Mouse (Mus musculus) heart, embryonic 11.5 days (tissue): ENCODE data around the gene Ckm. TPM values are rescaled to one million over a fixed set of nuclear protein-coding genes. Genes with fewer than 3 reads are reported as not detected.

Experiments
- ATAC-seq: fragments of 200-750 bp; cut with Nextera tagmentation; replicated peaks from 2 replicates; pipeline ENCODE4 v1.8.0; 2017; ENCODE audit warnings: moderate library complexity; ENCODE audit not compliant: insufficient number of reproducible peaks, low FRiP score, low TSS enrichment
- H3K27ac ChIP-seq: fragments of 300-500 bp; sonication (generic); 2 replicates; pipeline ENCODE4 v1.5.1; 2014; ENCODE audit warnings: mild to moderate bottlenecking, low read depth, low read length
- H3K27me3 ChIP-seq: fragments of 300-500 bp; sonication (generic); 2 replicates; pipeline ENCODE4 v1.6.1; 2014; ENCODE audit warnings: mild to moderate bottlenecking, low read length, mixed read lengths; ENCODE audit not compliant: control insufficient read depth, insufficient read depth
- H3K36me3 ChIP-seq: fragments of 300-500 bp; sonication (generic); 2 replicates; pipeline ENCODE4 v1.6.1; 2014; ENCODE audit warnings: mild to moderate bottlenecking, low read length, moderate library complexity, mixed read lengths; ENCODE audit not compliant: control insufficient read depth, insufficient read depth
- H3K4me1 ChIP-seq: fragments of 300-500 bp; sonication (generic); 2 replicates; pipeline ENCODE4 v1.6.1; 2014; ENCODE audit warnings: low read length; ENCODE audit not compliant: control insufficient read depth, insufficient read depth
- H3K4me2 ChIP-seq: fragments of 300-500 bp; sonication (generic); 2 replicates; pipeline ENCODE4 v1.6.1; 2014; ENCODE audit warnings: mild to moderate bottlenecking, moderate library complexity
- H3K4me3 ChIP-seq: fragments of 300-500 bp; sonication (generic); 2 replicates; pipeline ENCODE4 v1.5.1; 2014; ENCODE audit warnings: low read depth, low read length
- H3K9ac ChIP-seq: fragments of 300-500 bp; sonication (generic); 2 replicates; pipeline ENCODE4 v1.6.1; 2014; ENCODE audit warnings: mild to moderate bottlenecking, low read depth, low read length, moderate library complexity
- H3K9me3 ChIP-seq: fragments of 300-500 bp; sonication (generic); replicated peaks from 2 replicates; pipeline ENCODE4 v1.6.1; 2016; ENCODE audit warnings: low read length; ENCODE audit not compliant: control insufficient read depth
- WGBS: fragments of 180-500 bp; shearing (Covaris S2); extraction: QIAGEN DNeasy Blood & Tissue Kit; methylation state at CpG from one replicate; pipeline ENCODE4 v1.1.7; 2014; ENCODE audit not compliant: insufficient replicate concordance; 5-methylcytosine and 5-hydroxymethylcytosine counted together
- polyA plus RNA-seq: library from polyadenylated mRNA; unstranded; fragments of >200 nt; fragmentation: Nextera tagmentation; extraction: Ambion mirVana; gene quantifications from 2 replicates; pipeline ENCODE4 v1.2.1, GENCODE M21; 2014

Ckm gene
- polyA plus RNA-seq, 1 experiment from 2014 or later: 11.0 TPM

DNA sequence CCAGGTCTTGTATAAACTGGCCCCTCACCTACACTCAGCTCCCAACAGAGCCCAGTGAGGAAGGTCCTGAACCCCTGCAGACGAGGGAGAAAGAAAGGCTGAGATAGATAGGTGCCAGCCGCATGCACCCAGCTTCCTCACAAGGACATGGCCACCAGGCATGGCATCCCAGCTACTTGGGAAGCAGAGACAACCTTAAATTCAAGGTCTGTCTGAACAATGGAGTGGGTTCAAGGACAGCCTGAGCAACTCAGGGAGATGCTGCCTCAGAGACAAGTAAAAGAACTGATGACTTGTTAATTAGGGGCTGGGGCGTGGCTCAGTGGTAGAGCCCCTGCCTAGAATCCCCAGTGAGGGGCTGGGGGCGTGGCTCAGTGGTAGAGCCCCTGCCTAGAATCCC, 50.6 kb downstream of the Ckm start:
- H3K9ac ChIP-seq: no peak overlapping the region
- ATAC-seq: no peak
- no peak overlapping the region for H3K4me3 ChIP-seq
- WGBS: 96% methylated on average over 4 of the region's 4 CpGs
- H3K36me3 ChIP-seq: peaks cover 13% of the 10 kb centered on the region
- no peak overlapping the region for H3K27ac ChIP-seq
- peaks cover 19% of the 10 kb centered on the region for H3K4me1 ChIP-seq
- no peak overlapping the region for H3K4me2 ChIP-seq
- no peaks in the 10 kb centered on the region for H3K9me3 ChIP-seq
- no peaks in the 10 kb centered on the region for H3K27me3 ChIP-seq

DNA sequence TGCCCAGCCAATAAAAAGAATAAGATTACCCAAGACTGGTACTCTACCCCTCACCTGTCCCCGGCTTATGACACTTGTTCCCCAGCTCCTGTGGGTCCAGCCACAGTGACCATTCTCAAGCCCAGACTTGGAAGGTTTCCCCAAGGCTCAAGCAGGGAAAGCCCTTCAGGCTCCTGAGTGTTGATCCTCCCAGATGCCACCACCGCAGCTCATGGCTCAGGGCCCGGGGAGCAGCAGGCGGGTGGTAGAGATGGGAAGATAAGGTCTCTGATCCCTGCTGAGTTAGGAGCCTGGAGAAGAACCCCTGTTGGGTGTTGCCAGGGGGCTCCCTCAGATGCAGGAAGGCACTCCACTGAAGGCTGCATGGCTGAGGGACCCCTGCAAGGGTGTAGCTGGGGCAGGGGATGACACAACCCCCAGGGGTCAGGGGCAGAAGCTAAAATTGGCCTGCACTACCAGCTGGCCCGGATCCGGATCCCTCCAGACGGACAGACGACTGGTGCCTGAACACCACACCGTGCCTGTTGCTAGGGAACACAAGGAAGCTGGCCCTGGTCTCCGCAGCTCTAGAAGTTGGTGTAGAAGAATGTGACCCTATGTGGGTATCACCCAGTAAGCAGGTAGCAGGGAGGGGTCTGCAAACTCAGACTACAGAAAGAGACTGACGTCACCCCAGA, 51.4 kb downstream of the Ckm start:
- H3K4me3 ChIP-seq: peak overlapping the region; percentile 8; the same call in 1 of the 2 replicates
- H3K27me3 ChIP-seq: no peaks in the 10 kb centered on the region
- H3K36me3 ChIP-seq: peaks cover 8% of the 10 kb centered on the region
- H3K27ac ChIP-seq: no peak overlapping the region
- no peak for ATAC-seq
- H3K4me1 ChIP-seq: peaks cover 19% of the 10 kb centered on the region
- WGBS: 57% methylated on average over 11 of the region's 11 CpGs
- peak overlapping the region; percentile 34; the same call in 1 of the 2 replicates for H3K9ac ChIP-seq
- no peaks in the 10 kb centered on the region for H3K9me3 ChIP-seq
- H3K4me2 ChIP-seq: 0 out of 2 replicates have a peak overlapping the region, but pooled peaks have one; percentile 27

DNA sequence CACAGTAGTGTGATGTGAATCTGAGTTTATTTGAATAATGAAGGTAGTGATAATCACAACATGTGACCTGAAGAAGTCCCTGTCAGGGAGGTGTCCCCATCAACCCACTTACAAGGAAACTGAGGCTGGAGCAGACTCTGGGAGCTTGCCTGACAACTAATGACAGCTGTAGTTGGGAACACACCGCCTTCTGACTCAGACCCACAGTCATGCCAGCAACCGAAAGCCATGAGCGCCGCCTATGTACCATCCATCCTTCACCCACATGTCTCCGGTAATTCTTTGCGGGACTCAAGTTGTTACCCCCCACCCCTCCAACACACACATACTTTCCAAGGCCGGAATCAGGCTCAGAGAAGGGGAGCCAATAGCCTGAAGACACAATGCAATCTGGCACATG, 52.1 kb downstream of the Ckm start:
- Histone ChIP-seq H3K4me1 (peaks cover 19% of the 10 kb centered on the region), H3K27ac (no peak overlapping the region), H3K4me2 (peak overlapping the region; percentile 97), H3K27me3 (no peaks in the 10 kb centered on the region), H3K9ac (no peak overlapping the region; the same call in 1 of the 2 replicates), H3K4me3 (peak overlapping the region; percentile 98), H3K36me3 (peaks cover 2% of the 10 kb centered on the region), H3K9me3 (no peaks in the 10 kb centered on the region)
- no peak for ATAC-seq
- 93% methylated on average over 7 of the region's 7 CpGs for WGBS

DNA sequence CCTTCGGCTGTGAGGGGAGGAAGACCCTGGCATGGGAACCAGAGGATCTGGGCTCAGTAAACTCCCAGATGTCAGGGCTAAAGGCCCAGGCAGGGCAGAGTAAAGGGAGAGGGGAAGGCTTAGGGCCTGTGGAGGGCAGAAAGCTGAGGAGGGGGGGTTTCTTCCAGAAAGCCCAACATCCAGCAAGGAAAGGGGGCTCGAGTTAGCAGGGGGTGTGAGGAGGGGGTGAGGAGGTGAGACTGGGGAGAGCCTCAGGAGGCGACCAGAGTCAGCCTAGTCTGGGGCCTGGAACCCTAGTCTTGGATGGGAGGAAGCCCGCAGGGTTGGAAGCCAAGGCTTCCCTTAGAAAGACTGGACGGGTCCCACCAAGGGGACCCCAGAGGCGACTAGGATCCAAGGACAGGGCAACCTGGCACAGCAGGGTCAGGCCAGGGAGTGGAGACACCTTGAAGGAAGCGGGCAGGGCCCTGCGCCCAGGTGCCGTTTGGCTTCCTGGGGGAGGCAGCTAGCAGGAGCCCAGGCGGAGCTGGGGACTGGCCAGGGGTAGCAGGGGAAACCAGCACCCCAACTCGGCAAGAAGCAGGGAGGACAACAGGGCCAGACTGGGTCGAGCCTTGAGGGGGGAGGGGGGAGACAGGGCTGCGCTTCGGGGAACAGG, 53.0 kb downstream of the Ckm start:
- no peaks in the 10 kb centered on the region for H3K36me3 ChIP-seq
- H3K4me2 ChIP-seq: peak overlapping the region; percentile 97
- peak overlapping the region; percentile 98 for H3K4me3 ChIP-seq
- 6% methylated on average over 14 of the region's 14 CpGs for WGBS
- H3K27me3 ChIP-seq: no peaks in the 10 kb centered on the region
- no peaks in the 10 kb centered on the region for H3K9me3 ChIP-seq
- H3K9ac ChIP-seq: peak overlapping the region; percentile 92
- H3K4me1 ChIP-seq: peaks cover 21% of the 10 kb centered on the region
- H3K27ac ChIP-seq: peak overlapping the region; percentile 77
- 0 out of 2 replicates have a peak, but pooled peaks have one; percentile 9 for ATAC-seq

DNA sequence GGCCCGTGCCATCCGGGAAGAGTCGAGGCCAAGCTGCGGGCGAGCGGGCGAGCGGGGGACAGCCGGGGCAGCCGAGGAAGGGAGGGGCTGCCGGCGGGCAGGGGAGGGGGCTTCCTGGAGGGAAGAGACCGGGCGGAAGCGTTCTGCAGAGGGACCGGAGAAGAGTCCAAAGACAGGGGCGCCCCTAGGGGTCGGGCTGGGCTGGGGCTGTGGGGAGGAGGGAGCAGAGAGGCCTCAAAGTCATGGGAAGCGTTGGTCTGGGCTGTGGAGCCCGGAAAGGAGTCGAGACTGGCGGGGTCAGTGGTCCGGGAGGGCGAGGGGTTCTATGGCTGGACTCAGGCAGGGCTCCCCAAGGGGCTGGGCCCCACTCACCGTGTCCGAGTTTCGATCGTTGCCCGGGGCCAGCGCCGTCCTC, 53.5 kb downstream of the Ckm start:
- Histone ChIP-seq H3K4me3 (peak overlapping the region; percentile 98), H3K36me3 (no peaks in the 10 kb centered on the region), H3K27me3 (no peaks in the 10 kb centered on the region), H3K27ac (peak overlapping the region; percentile 77), H3K9me3 (no peaks in the 10 kb centered on the region), H3K4me1 (peaks cover 26% of the 10 kb centered on the region), H3K9ac (peak overlapping the region; percentile 92), H3K4me2 (peak overlapping the region; percentile 97)
- peak; percentile 71 for ATAC-seq
- under 1% methylated on average over 28 of the region's 31 CpGs for WGBS

DNA sequence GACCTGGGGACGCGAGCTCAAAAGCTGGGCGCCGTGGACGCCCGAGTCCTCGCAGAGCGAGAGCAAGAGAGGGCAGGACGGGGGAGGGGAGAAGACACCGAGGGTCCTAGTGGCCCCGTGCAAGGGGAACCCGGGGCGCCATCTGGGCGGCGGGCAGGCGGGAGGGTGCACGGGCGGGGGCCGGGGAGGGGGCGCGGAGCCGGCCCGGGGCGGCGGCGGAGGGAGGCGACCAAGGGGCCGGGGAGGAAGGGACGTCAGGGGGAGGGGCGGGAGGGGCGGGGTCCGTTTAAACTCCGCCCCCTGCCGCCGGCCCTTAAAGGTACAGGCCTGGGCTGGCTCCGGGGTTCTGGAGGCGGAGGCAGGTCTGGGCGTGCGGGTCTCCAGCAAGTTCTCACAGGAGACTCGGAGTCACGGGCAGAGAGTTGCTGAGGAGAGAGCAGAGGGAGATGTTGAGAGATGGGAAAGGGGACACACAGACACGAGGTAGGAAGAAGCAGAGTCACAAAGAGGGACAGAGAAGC, 54.1 kb downstream of the Ckm start, which contains the start of gene Mark4:
Gene Mark4, minus strand, starts transcription at position 231 of the 521 bp plus-strand sequence.
- 0% methylated on average over 26 of the region's 42 CpGs for WGBS
- Histone ChIP-seq H3K36me3 (no peaks in the 10 kb centered on the region), H3K9me3 (no peaks in the 10 kb centered on the region), H3K4me3 (peak within 1 kb of the TSS; percentile 98), H3K4me2 (peak within 1 kb of the TSS; percentile 97), H3K27ac (peak within 1 kb of the TSS; percentile 77), H3K4me1 (peaks cover 26% of the 10 kb centered on the region), H3K27me3 (no peaks in the 10 kb centered on the region), H3K9ac (peak within 1 kb of the TSS; percentile 92)
- peak; percentile 82 for ATAC-seq

DNA sequence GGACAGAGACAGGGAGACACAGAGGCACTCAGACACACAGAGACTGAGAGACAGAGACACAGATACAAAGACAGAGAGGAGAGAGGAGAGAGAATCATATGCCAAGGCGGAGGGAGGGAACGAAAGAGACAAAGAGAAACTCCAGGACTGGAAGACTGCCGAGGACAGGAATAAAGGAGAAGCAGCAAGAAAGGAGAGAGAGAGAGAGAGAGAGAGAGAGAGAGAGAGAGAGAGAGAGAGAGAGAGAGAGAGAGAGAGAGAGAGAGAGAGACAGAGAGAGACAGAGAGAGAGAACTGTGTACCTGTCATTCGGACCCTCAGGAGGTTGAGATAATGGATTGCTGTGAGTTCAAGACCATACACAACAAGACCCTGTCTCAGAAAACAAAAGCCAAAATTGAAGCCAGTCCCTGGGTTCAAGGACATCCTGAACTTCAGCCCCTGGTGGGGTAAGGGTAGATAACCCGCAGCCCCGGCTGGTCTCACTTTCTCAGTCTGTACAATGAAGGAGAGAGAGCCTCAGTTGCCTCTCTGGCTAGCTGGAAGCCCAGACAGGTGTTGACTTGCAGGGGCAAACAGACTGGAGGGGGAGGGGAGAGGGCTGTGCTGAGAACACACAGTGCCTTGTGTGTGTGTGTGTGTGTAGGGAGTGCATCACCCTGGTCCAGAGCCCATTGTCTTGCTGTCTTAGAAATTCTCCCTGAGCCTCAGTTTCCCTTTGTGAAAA, 54.7 kb downstream of the Ckm start:
- peak overlapping the region; percentile 97 for H3K4me2 ChIP-seq
- H3K27me3 ChIP-seq: no peaks in the 10 kb centered on the region
- H3K9me3 ChIP-seq: no peaks in the 10 kb centered on the region
- H3K9ac ChIP-seq: peak overlapping the region; percentile 92
- H3K27ac ChIP-seq: 0 out of 2 replicates have a peak overlapping the region, but pooled peaks have one; percentile 8
- peak overlapping the region; percentile 98 for H3K4me3 ChIP-seq
- WGBS: 26% methylated on average over 6 of the region's 6 CpGs
- ATAC-seq: no peak; the same call in 1 of the 2 replicates
- H3K4me1 ChIP-seq: peaks cover 26% of the 10 kb centered on the region
- H3K36me3 ChIP-seq: no peaks in the 10 kb centered on the region

DNA sequence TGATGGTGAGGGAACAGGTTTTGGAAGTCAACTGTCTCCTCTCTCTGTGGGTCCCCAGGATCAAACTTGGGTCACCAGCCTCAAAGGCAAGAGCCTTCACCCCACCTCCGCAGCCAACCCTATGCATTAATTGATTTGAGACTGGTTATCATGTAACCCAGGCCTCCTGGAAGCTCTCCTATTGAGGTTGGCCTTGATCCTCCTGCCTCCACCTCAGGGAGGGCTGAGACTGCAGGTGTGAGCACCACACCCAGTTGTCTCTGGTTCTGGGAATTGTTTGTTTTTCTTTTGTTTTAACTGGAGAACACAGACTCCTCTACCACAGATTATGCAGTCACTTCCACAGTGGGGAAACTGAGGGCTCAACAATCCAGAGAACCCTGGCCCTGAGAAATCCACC, 55.9 kb downstream of the Ckm start:
- Histone ChIP-seq H3K4me1 (peaks cover 26% of the 10 kb centered on the region), H3K9ac (no peak overlapping the region), H3K4me3 (no peak overlapping the region), H3K4me2 (no peak overlapping the region), H3K36me3 (no peaks in the 10 kb centered on the region), H3K27ac (no peak overlapping the region), H3K27me3 (peaks cover 7% of the 10 kb centered on the region; the same call in 1 of the 2 replicates), H3K9me3 (no peaks in the 10 kb centered on the region)
- ATAC-seq: no peak
- 63% methylated on average over 1 of the region's 1 CpGs for WGBS
